Mouse (Mus musculus) lung, adult 2 months (tissue): ENCODE measurements around the gene Rab11fip5.

ENCODE experiments used
- CTCF ChIP-seq: fragments of 200-500 bp; IDR thresholded peaks from 2 replicates; pipeline ENCODE4 v1.5.1; 2011; ENCODE audit warnings: mild to moderate bottlenecking, low read length, control low read depth; ENCODE audit not compliant: insufficient read depth
- POLR2A ChIP-seq: fragments of 200-500 bp; IDR thresholded peaks from 2 replicates; pipeline ENCODE4 v1.6.1; 2011; ENCODE audit warnings: low read depth, mild to moderate bottlenecking, control low read depth, low read length, borderline replicate concordance; ENCODE audit errors: extremely low read depth

DNA sequence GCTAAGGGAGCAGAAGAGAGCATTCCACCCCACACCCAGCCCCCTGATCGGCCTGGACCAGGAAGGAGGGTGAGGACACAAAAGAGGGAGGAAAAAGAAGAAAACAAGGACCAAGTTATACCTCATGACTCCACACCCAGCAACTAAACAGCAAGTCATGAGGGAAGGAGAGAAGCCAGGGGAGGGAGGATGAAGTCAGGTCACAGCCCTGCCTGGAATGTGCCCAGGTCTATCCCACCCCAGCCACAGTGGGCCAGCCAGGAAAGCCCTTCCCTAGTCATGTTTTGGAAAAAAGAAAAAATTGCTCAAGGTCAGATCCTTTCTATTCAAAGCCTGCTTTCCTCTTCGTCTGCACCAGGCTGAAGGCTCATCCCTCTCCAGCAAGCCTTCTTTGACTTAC lies 1.9 kb downstream of the Rab11fip5 start:
- no peak for TF ChIP-seq POLR2A
- TF ChIP-seq CTCF, result no peak
